Mouse (Mus musculus): Measurements from ENCODE around the gene Fthl17b.
"Not testable (repeated sequence)": the region's sequence is repeated elsewhere in the genome, so short reads cannot be mapped to it uniquely, and the experiment has no call there.

Gene Fthl17b

GRCm38 (mm10) chrX:8962875-8963274 is at the start of gene Fthl17b:
Gene Fthl17b, minus strand, starts transcription at chrX:8962975.
- DNase-seq, result not testable (repeated sequence)

GRCm38 (mm10) chrX:8986655-8987054 is 23.9 kb upstream of the Fthl17b start, which contains the start of gene Fthl17d:
Gene Fthl17d, minus strand, starts transcription at chrX:8986755.
- not testable (repeated sequence) for DNase-seq

- not testable (repeated sequence) for DNase-seq
Measured at GRCm38 (mm10) chrX:8976459-8976858, 13.7 kb upstream of the Fthl17b start, which contains the start of gene Fthl17c. Gene Fthl17c, minus strand, starts transcription at chrX:8976559.

GRCm38 (mm10) chrX:8964618-8965017 is 1.8 kb upstream of the Fthl17b start:
- DNase-seq, result not testable (repeated sequence)

GRCm38 (mm10) chrX:8948130-8948805 is 14.5 kb downstream of the Fthl17b start:
- peak; percentile 64 for DNase-seq

- no peak for DNase-seq
Measured at GRCm38 (mm10) chrX:8944041-8944440, 18.7 kb downstream of the Fthl17b start.

GRCm38 (mm10) chrX:8927308-8927707 is 35.5 kb downstream of the Fthl17b start:
- DNase-seq, result no peak

- DNase-seq, result no peak
Measured at GRCm38 (mm10) chrX:8921813-8922607, 40.8 kb downstream of the Fthl17b start.

- no peak for DNase-seq
Measured at GRCm38 (mm10) chrX:8921080-8921479, 41.7 kb downstream of the Fthl17b start.

All from thymus, postnatal 25 days (tissue).